Mouse (Mus musculus): ENCODE results near the gene Nfu1.

DNA sequence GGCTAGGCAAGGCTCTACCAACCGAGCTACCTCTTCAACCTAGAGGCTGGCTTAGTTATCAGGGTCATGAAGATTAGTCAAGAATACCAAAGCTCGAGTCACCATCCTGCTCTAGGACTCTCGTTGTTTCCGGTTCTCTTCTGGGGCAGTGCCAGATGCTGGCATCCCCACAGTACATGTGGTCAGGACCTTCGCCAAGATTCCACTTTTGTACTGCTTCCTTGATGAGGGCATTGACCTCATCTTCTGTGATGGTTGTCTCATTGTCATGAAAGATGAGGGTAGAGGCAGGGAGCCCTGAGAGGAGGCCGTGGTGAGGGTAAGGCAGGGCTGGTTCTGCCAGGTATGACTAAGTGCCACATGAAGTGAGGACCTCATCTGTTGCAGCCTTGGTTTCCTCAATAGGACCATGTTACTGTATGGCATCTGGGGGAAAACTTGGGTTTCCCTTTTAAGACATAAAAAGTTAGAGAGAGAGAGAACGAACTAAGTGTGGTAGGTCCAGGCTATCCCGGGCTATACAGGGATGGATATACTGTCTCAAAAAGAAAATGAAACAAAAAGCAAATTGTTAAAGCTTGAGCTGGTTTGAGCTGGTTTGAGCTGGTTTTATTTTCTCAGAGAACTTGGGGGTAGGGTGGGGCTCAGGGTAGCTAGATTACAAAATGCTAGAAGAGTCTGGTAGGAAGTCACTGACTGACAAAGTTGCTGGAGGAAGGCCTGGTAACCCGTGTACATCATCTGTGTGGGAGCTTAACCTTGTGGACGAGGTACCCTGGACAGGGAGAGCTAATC, 29.0 kb downstream of the Nfu1 start:
- TF ChIP-seq CTCF (IDR thresholded peaks at IDR 0.05; ENCODE audit: low read depth): no peak
- no peak for TF ChIP-seq EP300 (IDR thresholded peaks at IDR 0.05; ENCODE audit: low read depth)

Measured in liver, embryonic 14.5 days (tissue).